Comparison of ENCODE assay signal across 9 mouse cellular contexts in genomic region chr13:92611254-92611784, GRCm38 (mm10). TPM values are rescaled to one million over a fixed set of nuclear protein-coding genes. Genes with fewer than 3 reads are reported as not detected.
DNase-seq lines count a peak whose midpoint lies in the region; ATAC-seq and TF ChIP-seq lines count a peak whose summit lies in the region.
"Had no signal": no experiment of that assay in that cellular context is flagged by ENCODE, and none has a peak within 500 bp of the region (broad histone marks: within the 10 kb centered on the region; RNA-seq: fewer than 3 reads in every experiment).

No protein-coding gene starts in this region.

- no peaks in the 10 kb centered on the region for H3K27me3 ChIP-seq in testis, adult 2 months (ENCODE audit: control insufficient read depth, insufficient read depth, low read length)
- H3K27me3 ChIP-seq in hindbrain, embryonic 14.5 days (ENCODE audit: control insufficient read depth, insufficient read depth, low read length): no peaks in the 10 kb centered on the region

- peaks cover 14% of the 10 kb centered on the region for H3K4me1 ChIP-seq in testis, adult 2 months (ENCODE audit: control insufficient read depth, insufficient read depth, low read length)
- peaks cover 9% of the 10 kb centered on the region for H3K4me1 ChIP-seq in hindbrain, embryonic 14.5 days (replicated peaks; ENCODE audit: control insufficient read depth, insufficient read depth, low read length)

- H3K4me2 ChIP-seq in hindbrain, embryonic 14.5 days (replicated peaks): peak overlapping the region; percentile 64

- H3K9ac ChIP-seq in hindbrain, embryonic 14.5 days: peak overlapping the region; percentile 82

- H3K27ac ChIP-seq in gastrocnemius, adult 2 months: peak overlapping the region; percentile 96
- H3K27ac ChIP-seq in testis, adult 2 months (ENCODE audit: control insufficient read depth, insufficient read depth, low read depth, low read length): peak overlapping the region; percentile 89
- H3K27ac ChIP-seq in hindbrain, embryonic 14.5 days: peak overlapping the region; percentile 48

- no peak for TF ChIP-seq CTCF in gastrocnemius, adult 2 months (IDR thresholded peaks at IDR 0.05)
- TF ChIP-seq CTCF in testis, adult 2 months (IDR thresholded peaks at IDR 0.05; ENCODE audit: control insufficient read depth, insufficient read depth, insufficient replicate concordance, low read depth, low read length): no peak

- H3K4me3 ChIP-seq in gastrocnemius, adult 2 months: peak overlapping the region; percentile 98
- peak overlapping the region; percentile 95 for H3K4me3 ChIP-seq in testis, adult 2 months (ENCODE audit: control insufficient read depth, low read depth, low read length)
- peak overlapping the region; percentile 77 for H3K4me3 ChIP-seq in hindbrain, embryonic 14.5 days (replicated peaks; ENCODE audit: low read length)

- TF ChIP-seq POLR2A in testis, adult 2 months (IDR thresholded peaks at IDR 0.05; ENCODE audit: control insufficient read depth, low read depth, low read length): no peak

- no peaks in the 10 kb centered on the region for H3K9me3 ChIP-seq in hindbrain, embryonic 14.5 days (ENCODE audit: control insufficient read depth, low read length)

- no peaks in the 10 kb centered on the region for H3K36me3 ChIP-seq in testis, adult 2 months (ENCODE audit: control insufficient read depth, insufficient read depth, low read length)
- H3K36me3 ChIP-seq in hindbrain, embryonic 14.5 days (replicated peaks; ENCODE audit: control insufficient read depth, insufficient read depth): no peaks in the 10 kb centered on the region

- under 1% methylated on average over 43 of the region's 43 CpGs for WGBS in hindbrain, embryonic 14.5 days

- peak; percentile 57 for ATAC-seq in hindbrain, embryonic 14.5 days (ENCODE audit: low FRiP score)
- peak; percentile 4; the same call in 1 of the 2 replicates for ATAC-seq in megakaryocyte-erythroid progenitor cell, adult 5-6 weeks (replicated peaks; ENCODE audit: low FRiP score, low TSS enrichment, poor library complexity, severe bottlenecking)

- DNase-seq in gastrocnemius, adult 2 months: no peak
- no peak for DNase-seq in gastrocnemius, postnatal 25 days
- DNase-seq in testis, postnatal 14 days (ENCODE audit: low spot score): no peak
- peak; percentile 55 for DNase-seq in hindbrain, embryonic 14.5 days (ENCODE audit: low spot score)
- DNase-seq in adrenal gland, postnatal 10 days: no peak
- no peak for DNase-seq in spleen, adult 12 weeks (ENCODE audit: low spot score)

- intact Hi-C loops in gastrocnemius, adult 2 months (cut with DNase I): loop anchor here (5.0 kb wide), 1 partner anchor 36 kb away; no protein-coding TSS in a partner anchor

RNA-seq across cellular contexts. Expression of gene Serinc5, which starts 0.4 kb away (rescaled TPM):
- total RNA-seq in gastrocnemius, adult 2 months (2021): 1 to 10 TPM; 2.5 to 4.2 TPM
- 1 to 10 TPM; 5.5 to 6.5 TPM for total RNA-seq in gastrocnemius, postnatal 25 days (2021)
- polyA plus RNA-seq in testis, adult 2 months (2012; rRNA removed): 8.7 and 10.1 TPM in 2 replicates
- 18.4 and 19.2 TPM in 2 replicates for polyA plus RNA-seq in hindbrain, embryonic 14.5 days (2014; fragmentation: Nextera tagmentation; extraction: Ambion mirVana)
- total RNA-seq in megakaryocyte-erythroid progenitor cell, adult 5-6 weeks (2014; fragmentation: Nextera tagmentation): 34.0 and 42.3 TPM in 2 replicates
- total RNA-seq in megakaryocyte-erythroid progenitor cell, adult 5-6 weeks (2017): 23.5 and 23.7 TPM in 2 replicates
- total RNA-seq in adrenal gland, postnatal 10 days (2021): 10 to 100 TPM; 47.6 to 50.4 TPM

RNA-seq across cellular contexts. Expression of gene Spz1, which starts 35.3 kb away (rescaled TPM):
- total RNA-seq in gastrocnemius, adult 2 months (2021): not detected
- total RNA-seq in gastrocnemius, postnatal 25 days (2021): not detected
- 896 and 1,040 TPM in 2 replicates for polyA plus RNA-seq in testis, adult 2 months (2012; rRNA removed)
- polyA plus RNA-seq in hindbrain, embryonic 14.5 days (2014; fragmentation: Nextera tagmentation; extraction: Ambion mirVana): not detected in 2 replicates
- total RNA-seq in megakaryocyte-erythroid progenitor cell, adult 5-6 weeks (2014; fragmentation: Nextera tagmentation): not detected in 2 replicates
- not detected in 2 replicates for total RNA-seq in megakaryocyte-erythroid progenitor cell, adult 5-6 weeks (2017)
- not detected for total RNA-seq in adrenal gland, postnatal 10 days (2021)
- polyA plus RNA-seq: large intestine, adult 2 months had no signal
